Mouse (Mus musculus): Measurements from ENCODE around the gene Ttc9.

GRCm38 (mm10) chr12:81712618-81713017, 81.6 kb downstream of the Ttc9 start:
- TF ChIP-seq TAL1 (IDR thresholded peaks at IDR 0.05; ENCODE audit: low read length) (no peak), GATA1 (IDR thresholded peaks at IDR 0.05; ENCODE audit: low read length) (no peak)
